Mouse (Mus musculus): ENCODE results near the gene Homez.

The Homez gene

GRCm38 (mm10) chr14:54868026-54868425, 2.7 kb downstream of the Homez start:
- no peak for DNase-seq (ENCODE audit: low spot score in 2 of 2)

- no peak for DNase-seq (ENCODE audit: low spot score in 2 of 2)
Observed at GRCm38 (mm10) chr14:54866936-54867335, 3.8 kb downstream of the Homez start.

- DNase-seq (ENCODE audit: low spot score in 2 of 2) = no peak
Observed at GRCm38 (mm10) chr14:54866268-54866667, 4.5 kb downstream of the Homez start.

- no peak for DNase-seq (ENCODE audit: low spot score in 2 of 2)
Observed at GRCm38 (mm10) chr14:54865626-54866025, 5.1 kb downstream of the Homez start.

GRCm38 (mm10) chr14:54864313-54865036, 6.3 kb downstream of the Homez start:
- no peak for DNase-seq (ENCODE audit: low spot score in 2 of 2)

- DNase-seq (ENCODE audit: low spot score in 2 of 2) = peak; percentile 89 to 91
Observed at GRCm38 (mm10) chr14:54863501-54864312, 7.1 kb downstream of the Homez start.

- DNase-seq (ENCODE audit: low spot score in 2 of 2) = no peak
Observed at GRCm38 (mm10) chr14:54860511-54860910, 10.2 kb downstream of the Homez start.

GRCm38 (mm10) chr14:54857891-54858290, 12.9 kb downstream of the Homez start:
- DNase-seq (ENCODE audit: low spot score in 2 of 2) = no peak

GRCm38 (mm10) chr14:54856703-54857102, 14.1 kb downstream of the Homez start:
- DNase-seq (ENCODE audit: low spot score in 2 of 2) = no peak

GRCm38 (mm10) chr14:54855726-54856125, 15.0 kb downstream of the Homez start:
- DNase-seq (ENCODE audit: low spot score in 2 of 2) = no peak

- no peak for DNase-seq (ENCODE audit: low spot score in 2 of 2)
Observed at GRCm38 (mm10) chr14:54843461-54843860, 27.3 kb downstream of the Homez start.

- no peak for DNase-seq (ENCODE audit: low spot score in 2 of 2)
Observed at GRCm38 (mm10) chr14:54823716-54824115, 47.0 kb downstream of the Homez start.

GRCm38 (mm10) chr14:54822301-54822700, 48.5 kb downstream of the Homez start:
- DNase-seq (ENCODE audit: low spot score in 2 of 2) = no peak

GRCm38 (mm10) chr14:54817791-54818190, 53.0 kb downstream of the Homez start:
- DNase-seq (ENCODE audit: low spot score in 2 of 2) = no peak

GRCm38 (mm10) chr14:54815737-54816136, 55.0 kb downstream of the Homez start:
- no peak for DNase-seq (ENCODE audit: low spot score in 2 of 2)

- no peak for DNase-seq (ENCODE audit: low spot score in 2 of 2)
Observed at GRCm38 (mm10) chr14:54813991-54814390, 56.8 kb downstream of the Homez start, which contains the start of gene Rnf212b. Gene Rnf212b, plus strand, starts transcription at chr14:54814141.

GRCm38 (mm10) chr14:54809668-54810033, 61.1 kb downstream of the Homez start:
- DNase-seq (ENCODE audit: low spot score in 2 of 2) = no peak

GRCm38 (mm10) chr14:54808718-54809667, 61.8 kb downstream of the Homez start:
- no peak for DNase-seq (ENCODE audit: low spot score in 2 of 2)

GRCm38 (mm10) chr14:54806124-54806523, 64.6 kb downstream of the Homez start:
- DNase-seq (ENCODE audit: low spot score in 2 of 2) = no peak

Measured in urinary bladder, postnatal 4 days (tissue).